Mouse (Mus musculus) myocyte (in vitro differentiated cells): Measurements from ENCODE around the gene Olfr1006. TPM values are rescaled to one million over a fixed set of nuclear protein-coding genes. Genes with fewer than 3 reads are reported as not detected.
"Not testable (repeated sequence)": the region's sequence is repeated elsewhere in the genome, so short reads cannot be mapped to it uniquely, and the experiment has no call there.

ENCODE experiments used
- H3K27me3 ChIP-seq: one replicate; pipeline ENCODE4 v1.6.1; 2011; ENCODE audit not compliant: control insufficient read depth, insufficient read depth, insufficient read length
- H3K36me3 ChIP-seq: one replicate; pipeline ENCODE4 v1.6.1; 2011; ENCODE audit not compliant: control insufficient read depth, insufficient read depth
- H3K4me2 ChIP-seq: one replicate; pipeline ENCODE4 v1.6.1; 2011; ENCODE audit warnings: low read depth, control low read depth
- H3K4me3 ChIP-seq: one replicate; pipeline ENCODE4 v1.5.1; 2011; ENCODE audit warnings: mild to moderate bottlenecking, control low read depth, moderate library complexity
- H3K79me2 ChIP-seq: one replicate; pipeline ENCODE4 v1.6.1; 2011; ENCODE audit not compliant: control insufficient read depth, insufficient read depth
- H3ac ChIP-seq: one replicate; pipeline ENCODE4 v1.6.1; 2011; ENCODE audit not compliant: control insufficient read depth, insufficient read length
- CEBPB ChIP-seq: IDR thresholded peaks from 2 replicates; pipeline ENCODE4 v1.6.1; 2011; ENCODE audit warnings: mild to moderate bottlenecking, moderate library complexity; ENCODE audit not compliant: poor library complexity, insufficient read depth, severe bottlenecking
- E2F4 ChIP-seq: IDR thresholded peaks from one replicate; pipeline ENCODE4 v1.6.1; 2011; ENCODE audit warnings: mild to moderate bottlenecking, control low read depth, moderate library complexity; ENCODE audit not compliant: insufficient read depth
- MAX ChIP-seq: IDR thresholded peaks from one replicate; pipeline ENCODE4 v1.6.1; 2011; ENCODE audit warnings: low read depth, mild to moderate bottlenecking, control low read depth
- MYOD1 ChIP-seq, 3 experiments: IDR thresholded peaks; one replicate each; pipeline ENCODE4 v1.6.1; 2011; ENCODE audit warnings: control low read depth in 2 of 3, low read depth in 2 of 3, mild to moderate bottlenecking in 2 of 3, moderate library complexity in 1 of 3; ENCODE audit not compliant: insufficient read length in 2 of 3, control insufficient read depth in 1 of 3
- MYOG ChIP-seq, 3 experiments: IDR thresholded peaks; one replicate each; pipeline ENCODE4 v1.6.1; 2011; ENCODE audit warnings: control low read depth in 2 of 3, low read depth in 2 of 3, mild to moderate bottlenecking in 2 of 3; ENCODE audit not compliant: insufficient read length in 2 of 3, control insufficient read depth in 1 of 3, insufficient read depth in 1 of 3
- POLR2A ChIP-seq: IDR thresholded peaks from one replicate; pipeline ENCODE4 v1.6.1; 2011; ENCODE audit warnings: low read depth, mild to moderate bottlenecking, control low read depth, moderate library complexity; ENCODE audit not compliant: insufficient read length
- POLR2AphosphoS2 ChIP-seq: IDR thresholded peaks from one replicate; pipeline ENCODE4 v1.6.1; 2011; ENCODE audit warnings: low read depth, control low read depth; ENCODE audit not compliant: insufficient read length
- REST ChIP-seq: IDR thresholded peaks from one replicate; pipeline ENCODE4 v1.6.1; 2011; ENCODE audit warnings: mild to moderate bottlenecking, control low read depth, moderate library complexity; ENCODE audit not compliant: insufficient read depth, insufficient read length
- SRF ChIP-seq: IDR thresholded peaks from one replicate; pipeline ENCODE4 v1.6.1; 2011; ENCODE audit warnings: low read depth; ENCODE audit not compliant: control insufficient read depth, insufficient read length
- TCF12 ChIP-seq: IDR thresholded peaks from one replicate; pipeline ENCODE4 v1.6.1; 2011; ENCODE audit warnings: mild to moderate bottlenecking, control low read depth; ENCODE audit not compliant: poor library complexity, insufficient read depth, severe bottlenecking
- TCF3 ChIP-seq: IDR thresholded peaks from one replicate; pipeline ENCODE4 v1.6.1; 2011; ENCODE audit warnings: low read depth, control low read depth; ENCODE audit not compliant: insufficient read length
- USF1 ChIP-seq: IDR thresholded peaks from one replicate; pipeline ENCODE4 v1.6.1; 2011; ENCODE audit warnings: low read depth, mild to moderate bottlenecking, control low read depth, moderate library complexity
- polyA plus RNA-seq: library from polyadenylated mRNA; unstranded; fragments of >200 nt; fragmentation: generic; extraction: Trizol; gene quantifications from one replicate; pipeline ENCODE4 v1.2.1, GENCODE M21; 2012; ENCODE audit warnings: missing spikeins

Gene Olfr1006
- polyA plus RNA-seq, 1 experiment: not detected

- Histone ChIP-seq H3ac (no peak within 1 kb of the TSS), H3K27me3 (no peaks in the 10 kb centered on the region), H3K36me3 (no peaks in the 10 kb centered on the region), H3K79me2 (no peaks in the 10 kb centered on the region), H3K4me3 (no peak within 1 kb of the TSS), H3K4me2 (no peak within 1 kb of the TSS)
- no peak for TF ChIP-seq MYOG (IDR thresholded peaks at IDR 0.05; ENCODE audit: control insufficient read depth in 1 of 3, insufficient read depth in 1 of 3, insufficient read length in 2 of 3, low read depth in 2 of 3)
- no peak for TF ChIP-seq E2F4
- no peak for TF ChIP-seq CEBPB
- no peak for TF ChIP-seq TCF12
- no peak for TF ChIP-seq USF1
- TF ChIP-seq MYOD1 (IDR thresholded peaks at IDR 0.05; ENCODE audit: control insufficient read depth in 1 of 3, insufficient read length in 2 of 3, low read depth in 2 of 3): no peak
- no peak for TF ChIP-seq POLR2AphosphoS2
- TF ChIP-seq MAX: no peak
- TF ChIP-seq SRF: no peak
- no peak for TF ChIP-seq POLR2A
- TF ChIP-seq REST: no peak
Observed at GRCm38 (mm10) chr2:85689131-85689530, 10.6 kb upstream of the Olfr1006 start, which contains the start of gene Olfr1008. Gene Olfr1008 (plus strand): TSS chr2:85689431.

- not testable (repeated sequence) for H3K4me3 ChIP-seq, H3K4me2 ChIP-seq, H3ac ChIP-seq, H3K79me2 ChIP-seq, H3K27me3 ChIP-seq, H3K36me3 ChIP-seq
Observed at GRCm38 (mm10) chr2:85664355-85664754, 14.2 kb downstream of the Olfr1006 start, which contains the start of gene Olfr154. Gene Olfr154 (minus strand): TSS chr2:85664455.

DNA sequence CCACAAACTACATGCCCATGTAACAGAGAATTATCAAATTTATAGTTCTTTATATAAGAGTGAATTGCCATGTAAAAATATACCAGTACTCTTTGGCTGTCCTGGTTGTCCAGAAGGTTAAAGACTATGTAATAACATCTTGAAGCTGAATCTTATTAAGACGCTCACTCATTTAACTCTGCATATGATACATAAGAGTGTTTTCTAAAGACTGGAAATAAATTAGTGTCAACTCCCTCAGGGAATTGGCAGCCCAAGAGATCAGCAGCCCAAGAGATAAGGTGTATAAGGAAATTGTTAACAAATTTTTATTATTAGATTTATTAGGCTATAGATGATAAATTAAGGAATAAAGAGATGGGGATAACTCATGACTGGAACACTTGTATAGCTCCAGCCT is 28.0 kb downstream of the Olfr1006 start, which contains the start of gene Olfr1002:
Gene Olfr1002 (minus strand): TSS at position 101 of the 400 bp plus-strand sequence.
- Histone ChIP-seq H3K4me3 (no peak within 1 kb of the TSS), H3ac (no peak within 1 kb of the TSS), H3K79me2 (no peaks in the 10 kb centered on the region), H3K4me2 (no peak within 1 kb of the TSS), H3K27me3 (no peaks in the 10 kb centered on the region), H3K36me3 (no peaks in the 10 kb centered on the region)
- no peak for TF ChIP-seq E2F4
- no peak for TF ChIP-seq POLR2AphosphoS2
- TF ChIP-seq SRF: no peak
- no peak for TF ChIP-seq CEBPB
- no peak for TF ChIP-seq POLR2A
- no peak for TF ChIP-seq TCF3
- no peak for TF ChIP-seq MAX
- no peak for TF ChIP-seq MYOG (IDR thresholded peaks at IDR 0.05; ENCODE audit: control insufficient read depth in 1 of 3, insufficient read depth in 1 of 3, insufficient read length in 2 of 3, low read depth in 2 of 3)
- no peak for TF ChIP-seq USF1
- TF ChIP-seq TCF12: no peak

Other genes with a start within 250 kb of the Olfr1006 start
- not detected for gene Olfr994, start 242.3 kb downstream of the Olfr1006 start, polyA plus RNA-seq
- gene Olfr995, start 235.1 kb downstream of the Olfr1006 start, polyA plus RNA-seq: not detected
- gene 4833423E24Rik, start 159.7 kb downstream of the Olfr1006 start, polyA plus RNA-seq: not detected
- not detected for gene Olfr996, start 99.6 kb downstream of the Olfr1006 start, polyA plus RNA-seq
- gene Olfr998, start 89.8 kb downstream of the Olfr1006 start, polyA plus RNA-seq: not detected
- not detected for gene Olfr1000, start 66.9 kb downstream of the Olfr1006 start, polyA plus RNA-seq
- not detected for gene Olfr1002, start 28.1 kb downstream of the Olfr1006 start, polyA plus RNA-seq
- gene Olfr154, start 14.3 kb downstream of the Olfr1006 start, polyA plus RNA-seq: not detected
- gene Olfr1008, start 10.7 kb upstream of the Olfr1006 start, polyA plus RNA-seq: not detected
- not detected for gene Olfr1009, start 36.7 kb upstream of the Olfr1006 start, polyA plus RNA-seq
- gene Olfr1012, start 84.0 kb upstream of the Olfr1006 start, polyA plus RNA-seq: not detected
- not detected for gene Olfr1013, start 88.3 kb upstream of the Olfr1006 start, polyA plus RNA-seq
- not detected for gene Olfr1014, start 93.9 kb upstream of the Olfr1006 start, polyA plus RNA-seq
- gene Olfr1015, start 103.2 kb upstream of the Olfr1006 start, polyA plus RNA-seq: not detected
- gene Olfr1016, start 123.8 kb upstream of the Olfr1006 start, polyA plus RNA-seq: not detected
- not detected for gene Olfr1018, start 139.7 kb upstream of the Olfr1006 start, polyA plus RNA-seq
- not detected for gene Olfr1019, start 166.7 kb upstream of the Olfr1006 start, polyA plus RNA-seq
- not detected for gene Olfr1020, start 168.3 kb upstream of the Olfr1006 start, polyA plus RNA-seq
- gene Olfr1022, start 189.8 kb upstream of the Olfr1006 start, polyA plus RNA-seq: not detected
- not detected for gene Olfr1023, start 206.9 kb upstream of the Olfr1006 start, polyA plus RNA-seq
- not detected for gene Olfr1024, start 226.3 kb upstream of the Olfr1006 start, polyA plus RNA-seq
- gene Olfr1025-ps1, start 236.4 kb upstream of the Olfr1006 start, polyA plus RNA-seq: not detected
- gene Olfr1026, start 242.8 kb upstream of the Olfr1006 start, polyA plus RNA-seq: not detected